Mouse (Mus musculus): Measurements from ENCODE around the gene Ccl26.

Ccl26 gene

DNA sequence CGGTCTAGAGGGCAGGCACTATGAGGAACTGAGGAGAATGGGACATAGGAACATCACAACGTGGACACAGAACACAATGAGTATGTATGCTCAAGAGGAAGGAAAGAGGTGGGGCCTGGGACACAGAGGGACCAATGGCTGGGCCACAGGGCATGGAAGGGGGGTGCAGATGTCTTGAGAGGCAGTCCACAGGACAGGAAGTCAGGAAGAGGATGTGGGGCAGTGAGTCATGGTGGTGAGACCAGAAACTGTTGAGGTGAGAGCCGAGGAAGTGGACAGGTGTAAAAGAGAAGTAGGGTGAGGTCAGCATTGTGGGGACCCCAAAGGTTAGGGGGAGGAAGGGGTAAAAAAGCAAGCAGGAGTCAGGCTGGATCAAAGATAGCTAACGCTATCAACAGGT, 26.0 kb downstream of the Ccl26 start:
- DNase-seq, result no peak

DNA sequence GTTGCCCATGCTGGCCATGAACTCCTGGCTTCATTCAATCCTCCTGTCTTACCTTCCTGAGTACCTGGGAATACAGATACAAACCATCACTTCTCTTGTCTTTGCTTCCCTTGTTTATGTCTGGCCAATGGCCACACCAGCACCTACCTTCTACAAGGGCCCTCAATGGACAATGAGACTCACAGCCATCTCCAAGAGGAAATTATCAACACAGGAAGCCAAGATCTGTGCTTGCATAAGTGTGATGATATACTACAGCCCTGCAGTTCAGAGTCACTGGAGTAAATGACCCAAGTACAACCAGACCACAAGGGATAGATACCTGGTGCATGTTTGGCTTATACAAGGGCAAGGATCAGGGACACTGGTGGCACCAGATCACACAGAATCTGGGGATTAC, 27.5 kb downstream of the Ccl26 start:
- DNase-seq, result no peak

DNA sequence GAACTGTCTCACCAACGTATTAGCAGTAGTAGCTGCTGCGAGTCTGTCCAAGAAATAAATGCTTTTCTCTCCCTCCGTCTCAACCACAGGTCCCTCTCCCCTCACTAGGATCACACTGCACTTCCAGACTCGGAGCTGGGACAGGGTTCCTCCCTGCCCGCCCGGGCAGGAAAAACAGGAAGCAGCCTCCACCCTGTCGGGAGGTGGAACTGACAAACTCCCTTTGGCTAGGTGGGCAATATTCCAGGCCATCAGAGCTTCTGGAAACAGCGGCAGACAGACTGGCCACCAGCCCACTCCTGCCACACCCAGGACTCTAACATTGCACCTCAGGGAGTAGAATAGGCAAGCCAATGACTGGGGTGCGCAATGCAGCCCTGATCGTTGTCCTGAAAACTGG, 29.9 kb downstream of the Ccl26 start:
- peak; percentile 33 to 39 for DNase-seq

DNA sequence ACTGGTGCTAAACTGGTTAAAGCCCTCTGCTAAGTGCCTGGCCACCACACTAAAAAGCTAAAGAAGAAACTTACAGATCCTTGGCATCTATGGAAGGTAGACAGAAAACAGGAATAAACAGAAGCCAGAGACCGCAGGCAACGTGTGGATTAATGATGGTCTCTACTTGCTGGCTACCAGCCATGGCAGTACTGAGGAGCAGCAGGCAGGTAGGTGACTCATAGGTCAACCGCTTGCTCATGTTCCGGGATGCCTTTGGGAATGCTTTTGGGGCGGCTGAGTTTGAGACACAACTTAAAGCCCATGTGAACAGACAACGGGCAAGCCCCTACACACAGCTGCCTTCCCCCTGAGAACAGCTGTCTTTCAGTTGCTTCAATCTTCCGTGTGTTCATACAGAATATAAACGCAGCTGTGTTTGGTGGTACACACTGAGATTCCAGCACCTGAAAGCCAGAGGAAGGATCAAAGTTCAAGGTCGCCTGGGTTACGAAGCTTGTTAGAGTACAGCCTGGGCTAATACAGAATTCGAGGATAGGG, 32.0 kb downstream of the Ccl26 start:
- peak; percentile 37 to 40 for DNase-seq

GRCm38 (mm10) chr5:135529964-135530363, 33.4 kb downstream of the Ccl26 start:
- DNase-seq, result no peak

DNA sequence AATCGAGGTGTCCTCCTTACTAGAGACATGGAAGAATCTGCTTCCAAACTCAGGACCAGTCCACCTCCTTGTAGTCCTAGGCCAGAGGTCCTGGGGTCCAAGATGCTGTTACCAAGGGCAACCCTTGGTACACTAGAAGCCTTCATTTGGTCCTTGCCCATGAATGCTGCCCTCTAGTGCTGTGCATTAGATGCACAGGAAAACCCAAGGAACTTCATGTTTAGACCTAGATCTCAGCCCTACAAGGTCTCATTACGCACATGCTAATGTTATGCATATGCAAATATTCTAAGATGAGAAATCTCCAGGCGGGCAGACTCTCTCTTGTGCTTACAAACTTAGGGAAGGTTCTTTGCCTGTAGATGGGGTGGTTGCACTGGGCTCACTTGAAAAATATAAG, 34.1 kb downstream of the Ccl26 start:
- no peak for DNase-seq

GRCm38 (mm10) chr5:135527986-135528385, 35.4 kb downstream of the Ccl26 start:
- no peak for DNase-seq

DNA sequence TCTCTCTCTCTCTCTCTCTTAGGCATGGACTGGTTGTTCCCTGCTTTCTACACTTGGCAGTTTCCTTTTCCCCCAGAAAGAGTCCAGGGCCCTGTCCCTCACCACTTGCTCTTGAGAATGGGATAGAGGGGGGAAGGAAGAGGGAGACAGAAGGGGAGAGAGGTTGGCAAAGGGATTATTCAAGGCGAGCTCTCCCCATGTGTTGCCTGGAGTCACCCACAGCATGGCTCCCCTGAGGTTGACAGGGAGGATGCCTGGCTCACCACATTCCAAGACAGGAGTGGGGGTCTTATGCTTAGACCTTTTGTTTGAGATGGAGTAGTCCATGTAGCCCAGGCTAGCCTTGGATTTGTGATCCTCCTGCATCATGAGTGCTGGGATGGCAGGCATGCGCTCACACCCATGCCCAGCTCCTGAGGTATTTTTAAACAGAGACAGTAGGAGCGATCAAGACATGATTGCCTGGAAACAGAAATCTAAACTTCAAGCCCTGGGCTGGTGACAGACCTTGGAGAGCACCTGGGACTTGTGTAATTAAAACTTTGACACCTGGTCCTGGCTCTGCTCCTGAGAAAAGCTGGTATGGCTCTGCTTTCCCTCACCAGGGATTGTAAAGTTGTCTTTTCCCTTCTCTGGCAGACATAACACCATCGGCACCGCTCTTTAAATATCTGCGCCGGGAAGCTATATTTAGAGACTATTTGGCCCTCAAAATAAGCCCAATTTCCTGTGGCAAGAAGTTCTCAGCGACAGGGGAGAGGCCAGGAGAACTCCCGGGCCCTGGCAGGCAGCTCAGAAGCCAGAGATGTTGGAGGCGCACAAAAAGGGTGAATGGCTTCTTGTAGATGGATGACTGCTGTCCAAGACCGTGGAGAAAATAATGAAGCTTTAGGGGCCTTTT, 38.5 kb downstream of the Ccl26 start:
- peak in 1 of 2 experiments; percentile 19 for DNase-seq

GRCm38 (mm10) chr5:135524087-135524486, 39.3 kb downstream of the Ccl26 start:
- DNase-seq, result no peak

DNA sequence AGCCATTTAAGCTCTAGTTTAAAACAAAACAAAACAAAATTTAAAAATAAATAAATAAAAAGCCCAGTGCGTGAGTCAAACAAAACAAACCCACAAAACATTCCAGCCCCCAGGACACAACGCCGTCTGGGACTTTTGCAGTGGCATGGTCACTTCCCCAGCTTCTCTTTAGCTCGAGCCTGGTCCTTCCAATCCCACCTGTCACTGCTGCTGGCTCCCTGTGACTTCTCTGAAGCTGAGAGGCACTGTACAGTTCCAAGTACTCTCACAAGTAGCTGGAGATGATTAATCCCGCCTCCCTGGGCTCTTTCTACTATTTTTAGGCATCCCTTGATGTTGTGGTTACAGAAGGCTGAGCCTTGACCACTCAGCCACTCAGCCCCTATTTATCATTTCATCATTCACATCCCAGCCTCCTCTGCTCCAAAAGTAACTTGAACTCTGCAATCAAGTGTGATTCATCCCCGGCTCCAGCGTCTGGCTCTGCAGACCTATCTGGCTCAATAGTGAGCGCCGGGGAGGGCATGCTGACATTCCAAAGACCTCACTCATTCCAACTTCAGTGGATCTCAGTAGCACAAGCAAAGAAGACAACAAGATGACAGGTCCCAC, 41.2 kb downstream of the Ccl26 start:
- DNase-seq, result no peak

DNA sequence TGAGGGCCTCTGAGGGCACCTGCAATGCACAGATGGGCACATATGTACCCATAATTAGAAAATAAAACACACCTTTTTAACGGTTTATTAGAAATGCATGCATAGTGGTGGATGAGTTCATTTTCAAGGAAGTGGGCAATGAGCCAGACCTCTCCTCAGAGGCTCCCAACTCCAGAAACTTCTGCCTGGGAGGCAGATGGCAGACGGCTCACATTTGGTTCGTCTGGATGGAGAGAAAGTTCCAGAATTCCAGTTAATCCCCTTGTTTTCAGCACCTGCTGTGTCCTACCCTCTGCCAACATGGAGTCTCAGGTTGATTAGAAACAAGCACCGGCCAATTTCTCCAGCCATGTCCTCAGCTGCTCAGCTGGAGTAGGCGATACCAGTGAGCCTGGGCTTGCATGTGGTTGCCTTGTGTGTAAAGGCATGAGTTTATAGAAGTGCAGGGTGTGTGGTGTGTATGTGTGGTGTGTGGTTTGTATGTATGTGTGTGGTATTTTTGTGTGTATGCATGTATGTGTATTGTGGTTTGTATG, 46.0 kb downstream of the Ccl26 start:
- peak; percentile 46 to 47 for DNase-seq

DNA sequence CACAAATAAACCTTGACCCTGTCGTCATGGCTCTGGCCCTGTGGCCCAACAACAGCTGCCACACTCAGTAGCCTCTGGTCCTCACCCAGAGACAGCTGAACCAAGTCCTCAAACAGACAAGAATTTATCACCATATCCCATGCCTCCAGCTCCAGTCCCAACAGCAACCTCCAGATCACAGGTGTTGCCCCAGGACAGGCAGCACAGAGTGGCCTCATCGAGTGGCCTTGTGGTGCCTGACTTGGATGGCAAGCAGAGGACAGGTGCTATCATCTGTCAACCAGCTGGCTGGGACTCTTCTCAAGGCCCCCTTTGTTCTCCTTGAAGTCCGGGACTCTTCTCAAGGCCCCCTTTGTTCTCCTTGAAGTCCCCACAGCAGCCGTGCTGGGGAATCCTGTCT, 50.2 kb downstream of the Ccl26 start:
- no peak for DNase-seq

- DNase-seq, result no peak
These were observed 52.3 kb downstream of the Ccl26 start for GRCm38 (mm10) chr5:135511105-135511504.

All from cerebellum, postnatal 14 days (tissue).